ENCODE assay signal across 24 mouse cellular contexts in the genomic region with DNA sequence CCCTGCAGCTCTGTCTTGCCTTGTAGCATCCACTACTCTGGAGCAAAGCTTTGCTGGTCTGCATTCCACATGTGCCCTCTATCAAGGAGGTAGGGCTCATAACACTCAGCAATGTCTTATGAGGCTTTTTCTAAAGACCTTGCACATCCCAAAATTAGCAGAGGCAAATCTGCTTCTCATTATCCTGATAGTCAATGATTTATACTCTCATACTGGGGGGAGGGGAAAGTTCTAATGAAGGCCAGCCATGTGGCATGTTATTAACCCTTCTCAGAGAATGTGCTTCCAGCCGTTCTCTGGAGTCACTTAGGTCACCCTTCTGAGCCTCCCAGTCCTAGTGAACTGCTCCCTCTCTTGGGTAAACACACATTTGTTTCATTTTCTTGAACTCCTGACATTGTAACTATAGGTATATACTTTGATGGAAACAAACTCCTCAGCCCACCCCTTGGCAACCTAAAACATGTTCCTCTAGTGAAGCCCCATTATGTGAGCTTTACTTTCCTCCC.
A peak's percentile ranks its signal among the peaks of the same experiment; 100 is the strongest.
DNase-seq lines count a peak whose midpoint lies in the region; ATAC-seq and TF ChIP-seq lines count a peak whose summit lies in the region.
"Had no signal": no experiment of that assay in that cellular context is flagged by ENCODE, and none has a peak within 500 bp of the region (broad histone marks: within the 10 kb centered on the region; RNA-seq: fewer than 3 reads in every experiment).

No protein-coding gene starts in this region.

- no peaks in the 10 kb centered on the region for H3K27me3 ChIP-seq in kidney, embryonic 16.5 days (ENCODE audit: insufficient read depth, low read length)
- H3K27me3 ChIP-seq in embryonic facial prominence, embryonic 14.5 days (replicated peaks; ENCODE audit: control insufficient read depth, insufficient read depth, low read length) = no peaks in the 10 kb centered on the region
- no peaks in the 10 kb centered on the region for H3K27me3 ChIP-seq in limb, embryonic 14.5 days (ENCODE audit: control insufficient read depth, insufficient read depth, low read length)
- H3K27me3 ChIP-seq: embryonic facial prominence, embryonic 13.5 days; forebrain, embryonic 13.5 days; heart, embryonic 12.5 days; limb, embryonic 15.5 days; liver, embryonic 15.5 days; lung, embryonic 15.5 days; midbrain, embryonic 15.5 days had no signal

- no peak overlapping the region for H3K27ac ChIP-seq in kidney, embryonic 16.5 days (ENCODE audit: low read length)
- H3K27ac ChIP-seq in embryonic facial prominence, embryonic 14.5 days (replicated peaks; ENCODE audit: low read depth, low read length) = no peak overlapping the region
- H3K27ac ChIP-seq in limb, embryonic 14.5 days (replicated peaks; ENCODE audit: low read depth, low read length) = no peak overlapping the region
- H3K27ac ChIP-seq: embryonic facial prominence, embryonic 13.5 days; forebrain, embryonic 13.5 days; limb, embryonic 15.5 days; liver, embryonic 15.5 days; lung, embryonic 15.5 days; midbrain, embryonic 15.5 days had no signal

- H3K36me3 ChIP-seq in kidney, embryonic 16.5 days (ENCODE audit: insufficient read depth, low read length) = no peaks in the 10 kb centered on the region
- no peaks in the 10 kb centered on the region for H3K36me3 ChIP-seq in embryonic facial prominence, embryonic 14.5 days (ENCODE audit: control insufficient read depth, insufficient read depth, low read length)
- H3K36me3 ChIP-seq in limb, embryonic 14.5 days (ENCODE audit: control insufficient read depth, insufficient read depth, low read length) = no peaks in the 10 kb centered on the region
- H3K36me3 ChIP-seq: embryonic facial prominence, embryonic 13.5 days; heart, embryonic 12.5 days; limb, embryonic 15.5 days; liver, embryonic 15.5 days; lung, embryonic 15.5 days; midbrain, embryonic 15.5 days had no signal

- no peak for TF ChIP-seq POLR2A in limb, embryonic 14.5 days (IDR thresholded peaks at IDR 0.05; ENCODE audit: borderline replicate concordance, extremely low read depth, insufficient read depth, insufficient read length)

- no peaks in the 10 kb centered on the region for H3K9me3 ChIP-seq in kidney, embryonic 16.5 days (ENCODE audit: low read length)
- no peaks in the 10 kb centered on the region for H3K9me3 ChIP-seq in embryonic facial prominence, embryonic 14.5 days (ENCODE audit: control insufficient read depth, low read length)
- H3K9me3 ChIP-seq in limb, embryonic 14.5 days (ENCODE audit: control insufficient read depth, low read length) = no peaks in the 10 kb centered on the region
- H3K9me3 ChIP-seq: embryonic facial prominence, embryonic 13.5 days; forebrain, embryonic 13.5 days; heart, embryonic 12.5 days; limb, embryonic 15.5 days; liver, embryonic 15.5 days; lung, embryonic 15.5 days; midbrain, embryonic 15.5 days had no signal

- H3K4me1 ChIP-seq in kidney, embryonic 16.5 days (ENCODE audit: insufficient read depth, low read length) = peaks cover 6% of the 10 kb centered on the region; the same call in 1 of the 2 replicates
- no peaks in the 10 kb centered on the region for H3K4me1 ChIP-seq in embryonic facial prominence, embryonic 14.5 days (ENCODE audit: control insufficient read depth, insufficient read depth, low read length)
- no peaks in the 10 kb centered on the region for H3K4me1 ChIP-seq in limb, embryonic 14.5 days (ENCODE audit: control insufficient read depth, insufficient read depth, low read length)
- H3K4me1 ChIP-seq: forebrain, embryonic 13.5 days; heart, embryonic 12.5 days; liver, embryonic 15.5 days; lung, embryonic 15.5 days; midbrain, embryonic 15.5 days had no signal

- peak; percentile 61; the same call in 1 of the 2 replicates for ATAC-seq in kidney, embryonic 16.5 days (ENCODE audit: low FRiP score, low TSS enrichment)
- no peak for ATAC-seq in embryonic facial prominence, embryonic 14.5 days (ENCODE audit: low read depth)
- no peak for ATAC-seq in limb, embryonic 14.5 days (ENCODE audit: low FRiP score, low read depth)
- ATAC-seq: forebrain, embryonic 13.5 days; midbrain, embryonic 15.5 days had no signal

- 23% methylated on average over 1 of the region's 1 CpGs for WGBS in kidney, embryonic 16.5 days
- 5% methylated on average over 1 of the region's 1 CpGs for WGBS in embryonic facial prominence, embryonic 14.5 days
- 10% methylated on average over 1 of the region's 1 CpGs for WGBS in limb, embryonic 14.5 days

- no peak overlapping the region for H3K4me2 ChIP-seq in kidney, embryonic 16.5 days (replicated peaks; ENCODE audit: low read depth, low read length)
- H3K4me2 ChIP-seq in embryonic facial prominence, embryonic 14.5 days (ENCODE audit: low read depth, low read length) = no peak overlapping the region
- no peak overlapping the region for H3K4me2 ChIP-seq in limb, embryonic 14.5 days (replicated peaks; ENCODE audit: low read depth, low read length, severe bottlenecking)
- H3K4me2 ChIP-seq: embryonic facial prominence, embryonic 13.5 days; forebrain, embryonic 13.5 days; heart, embryonic 12.5 days; limb, embryonic 15.5 days; liver, embryonic 15.5 days; lung, embryonic 15.5 days; midbrain, embryonic 15.5 days had no signal

- no peak for DNase-seq in kidney, adult 11 months
- DNase-seq in embryo, embryonic 11 days = peak; percentile 76
- DNase-seq in embryonic facial prominence, embryonic 14.5 days (ENCODE audit: low spot score) = peak; percentile 49
- peak; percentile 47 for DNase-seq in limb, embryonic 14.5 days (ENCODE audit: low spot score)
- DNase-seq in urinary bladder, postnatal 4 days (ENCODE audit: low spot score in 2 of 2) = no peak
- DNase-seq in urinary bladder, postnatal 25 days (ENCODE audit: low spot score) = no peak
- DNase-seq in gastrocnemius, postnatal 10 days = no peak
- DNase-seq: adrenal gland, postnatal 14 days; cerebellum, adult 2 months; cerebellum, postnatal 25 days; heart, adult 11 months; heart, postnatal 10 days; kidney, adult 18-20 months; lung, postnatal 36 days; right cerebral cortex, adult 18-20 months had no signal

- H3K4me3 ChIP-seq in kidney, embryonic 16.5 days (ENCODE audit: low read length) = no peak overlapping the region
- no peak overlapping the region for H3K4me3 ChIP-seq in embryonic facial prominence, embryonic 14.5 days (ENCODE audit: low read depth, low read length)
- H3K4me3 ChIP-seq in limb, embryonic 14.5 days (replicated peaks; ENCODE audit: low read length) = no peak overlapping the region
- H3K4me3 ChIP-seq: embryonic facial prominence, embryonic 13.5 days; forebrain, embryonic 13.5 days; heart, embryonic 12.5 days; limb, embryonic 15.5 days; liver, embryonic 15.5 days; lung, embryonic 15.5 days; midbrain, embryonic 15.5 days; myocyte had no signal

- no peak overlapping the region for H3K9ac ChIP-seq in kidney, embryonic 16.5 days (replicated peaks; ENCODE audit: low read length)
- H3K9ac ChIP-seq in embryonic facial prominence, embryonic 14.5 days (ENCODE audit: low read depth, low read length) = no peak overlapping the region
- H3K9ac ChIP-seq in limb, embryonic 14.5 days (ENCODE audit: low read depth, low read length, severe bottlenecking) = no peak overlapping the region
- H3K9ac ChIP-seq: embryonic facial prominence, embryonic 13.5 days; forebrain, embryonic 13.5 days; heart, embryonic 12.5 days; limb, embryonic 15.5 days; liver, embryonic 15.5 days; lung, embryonic 15.5 days; midbrain, embryonic 15.5 days had no signal

Comparison
In these comparisons a context has a peak if more than half of its experiments do, and no peak if none do; other contexts are left out.
1. DNase-seq: peak in embryo, embryonic 11 days (single experiment), embryonic facial prominence, embryonic 14.5 days (single experiment) and limb, embryonic 14.5 days (single experiment); none in kidney, adult 11 months (single experiment), urinary bladder, postnatal 4 days (0 of 2), urinary bladder, postnatal 25 days (single experiment) and gastrocnemius, postnatal 10 days (single experiment).